Mouse (Mus musculus): ENCODE data around the gene Nav2. TPM values are rescaled to one million over a fixed set of nuclear protein-coding genes. Genes with fewer than 3 reads are reported as not detected.

The Nav2 gene
- polyA plus RNA-seq, 1 experiment: 30.3 TPM

- no peak for DNase-seq (ENCODE audit: low read depth)
Measured at GRCm38 (mm10) chr7:49484036-49484744, 575.7 kb downstream of the Nav2 start.

- DNase-seq (ENCODE audit: low read depth): no peak
Measured at GRCm38 (mm10) chr7:49485292-49485847, 576.9 kb downstream of the Nav2 start.

GRCm38 (mm10) chr7:49487347-49487746 is 578.8 kb downstream of the Nav2 start:
- DNase-seq (ENCODE audit: low read depth): no peak

GRCm38 (mm10) chr7:49488493-49489087 is 580.1 kb downstream of the Nav2 start:
- no peak for DNase-seq (ENCODE audit: low read depth)

- no peak for DNase-seq (ENCODE audit: low read depth)
Measured at GRCm38 (mm10) chr7:49490814-49491213, 582.3 kb downstream of the Nav2 start.

- DNase-seq (ENCODE audit: low read depth): no peak
Measured at GRCm38 (mm10) chr7:49492622-49493021, 584.1 kb downstream of the Nav2 start.

- no peak for DNase-seq (ENCODE audit: low read depth)
Measured at GRCm38 (mm10) chr7:49493210-49493609, 584.7 kb downstream of the Nav2 start.

- DNase-seq (ENCODE audit: low read depth): no peak
Measured at GRCm38 (mm10) chr7:49494654-49495053, 586.1 kb downstream of the Nav2 start.

GRCm38 (mm10) chr7:49496111-49496510 is 587.6 kb downstream of the Nav2 start:
- DNase-seq (ENCODE audit: low read depth): no peak

- DNase-seq (ENCODE audit: low read depth): no peak
Measured at GRCm38 (mm10) chr7:49496766-49497425, 588.4 kb downstream of the Nav2 start.

- DNase-seq (ENCODE audit: low read depth): no peak
Measured at GRCm38 (mm10) chr7:49497426-49497892, 588.9 kb downstream of the Nav2 start.

GRCm38 (mm10) chr7:49499598-49499997 is 591.1 kb downstream of the Nav2 start:
- no peak for DNase-seq (ENCODE audit: low read depth)

GRCm38 (mm10) chr7:49500916-49501315 is 592.4 kb downstream of the Nav2 start:
- no peak for DNase-seq (ENCODE audit: low read depth)

- no peak for DNase-seq (ENCODE audit: low read depth)
Measured at GRCm38 (mm10) chr7:49503419-49503818, 594.9 kb downstream of the Nav2 start.

- no peak for DNase-seq (ENCODE audit: low read depth)
Measured at GRCm38 (mm10) chr7:49503881-49504280, 595.4 kb downstream of the Nav2 start.

GRCm38 (mm10) chr7:49504297-49504696 is 595.8 kb downstream of the Nav2 start:
- DNase-seq (ENCODE audit: low read depth): no peak

- no peak for DNase-seq (ENCODE audit: low read depth)
Measured at GRCm38 (mm10) chr7:49505024-49505423, 596.5 kb downstream of the Nav2 start.

GRCm38 (mm10) chr7:49506085-49506820 is 597.7 kb downstream of the Nav2 start:
- DNase-seq (ENCODE audit: low read depth): no peak

GRCm38 (mm10) chr7:49507943-49508506 is 599.5 kb downstream of the Nav2 start:
- DNase-seq (ENCODE audit: low read depth): no peak

GRCm38 (mm10) chr7:49511820-49512453 is 603.4 kb downstream of the Nav2 start:
- no peak for DNase-seq (ENCODE audit: low read depth)
